Mouse (Mus musculus) lung, embryonic 14.5 days (tissue): Measurements from ENCODE around the gene 1700012B07Rik. TPM values are rescaled to one million over a fixed set of nuclear protein-coding genes. Genes with fewer than 3 reads are reported as not detected.
A peak's percentile ranks its signal among the peaks of the same experiment; 100 is the strongest.

Experiments
- ATAC-seq: fragments of 200-750 bp; cut with Nextera tagmentation; 2 replicates; pipeline ENCODE4 v1.8.0; 2017; ENCODE audit warnings: mild to moderate bottlenecking, moderate TSS enrichment, moderate library complexity; ENCODE audit not compliant: insufficient read depth
- DNase-seq: peaks from one replicate; pipeline ENCODE4 v3.0.0-alpha.2; 2015
- H3K27ac ChIP-seq: fragments of 300-500 bp; sonication (generic); 2 replicates; pipeline ENCODE4 v1.5.1; 2014; ENCODE audit warnings: low read depth, mild to moderate bottlenecking, moderate library complexity
- H3K27me3 ChIP-seq: fragments of 300-500 bp; sonication (generic); 2 replicates; pipeline ENCODE4 v1.6.1; 2014; ENCODE audit warnings: low read length, control low read depth; ENCODE audit not compliant: insufficient read depth
- H3K36me3 ChIP-seq: fragments of 300-500 bp; sonication (generic); 2 replicates; pipeline ENCODE4 v1.6.1; 2014; ENCODE audit warnings: control low read depth; ENCODE audit not compliant: insufficient read depth
- H3K4me1 ChIP-seq: fragments of 300-500 bp; sonication (generic); 2 replicates; pipeline ENCODE4 v1.6.1; 2014; ENCODE audit warnings: antibody characterized with exemption, control low read depth; ENCODE audit not compliant: insufficient read depth
- H3K4me2 ChIP-seq: fragments of 300-500 bp; sonication (generic); 2 replicates; pipeline ENCODE4 v1.6.1; 2014; ENCODE audit warnings: mild to moderate bottlenecking
- H3K4me3 ChIP-seq: fragments of 300-500 bp; sonication (generic); 2 replicates; pipeline ENCODE4 v1.5.1; 2014; ENCODE audit warnings: low read depth, low read length
- H3K9ac ChIP-seq: fragments of 300-500 bp; sonication (generic); 2 replicates; pipeline ENCODE4 v1.6.1; 2014
- H3K9me3 ChIP-seq: fragments of 300-500 bp; sonication (generic); 2 replicates; pipeline ENCODE4 v1.6.1; 2016; ENCODE audit warnings: low read depth, low read length, control low read depth
- CTCF ChIP-seq: IDR thresholded peaks from 2 replicates; pipeline ENCODE4 v1.5.1; 2016; ENCODE audit warnings: antibody characterized with exemption, low read depth
- WGBS: fragments of 180-500 bp; shearing (Covaris S2); extraction: QIAGEN DNeasy Blood & Tissue Kit; methylation state at CpG from one replicate; pipeline ENCODE4 v1.1.7; 2014; 5-methylcytosine and 5-hydroxymethylcytosine counted together
- polyA plus RNA-seq: library from polyadenylated mRNA; unstranded; fragments of >200 nt; fragmentation: Nextera tagmentation; extraction: Ambion mirVana; gene quantifications from 2 replicates; pipeline ENCODE4 v1.2.1, GENCODE M21; 2014

1700012B07Rik gene
- polyA plus RNA-seq, 1 experiment from 2014 or later = not detected

GRCm38 (mm10) chr11:109754105-109754602 lies 73.7 kb downstream of the 1700012B07Rik start:
- 69% methylated on average over 7 of the region's 7 CpGs for WGBS
- peak; percentile 9 for DNase-seq
- H3K4me2 ChIP-seq = no peak overlapping the region
- no peak for ATAC-seq
- H3K27me3 ChIP-seq = no peaks in the 10 kb centered on the region
- H3K27ac ChIP-seq = no peak overlapping the region
- H3K4me3 ChIP-seq = no peak overlapping the region
- H3K9me3 ChIP-seq = no peaks in the 10 kb centered on the region
- no peaks in the 10 kb centered on the region for H3K4me1 ChIP-seq
- H3K36me3 ChIP-seq = no peaks in the 10 kb centered on the region
- H3K9ac ChIP-seq = no peak overlapping the region
- no peak for TF ChIP-seq CTCF

GRCm38 (mm10) chr11:109751636-109752603 lies 75.9 kb downstream of the 1700012B07Rik start:
- H3K27ac ChIP-seq = no peak overlapping the region
- H3K9ac ChIP-seq = no peak overlapping the region
- H3K4me3 ChIP-seq = no peak overlapping the region
- DNase-seq (no peak), ATAC-seq (no peak)
- H3K4me1 ChIP-seq = no peaks in the 10 kb centered on the region
- no peak for TF ChIP-seq CTCF
- no peak overlapping the region for H3K4me2 ChIP-seq
- WGBS = 45% methylated on average over 12 of the region's 12 CpGs
- no peaks in the 10 kb centered on the region for H3K36me3 ChIP-seq
- H3K9me3 ChIP-seq = no peaks in the 10 kb centered on the region
- H3K27me3 ChIP-seq = no peaks in the 10 kb centered on the region

GRCm38 (mm10) chr11:109745210-109745609 lies 82.6 kb downstream of the 1700012B07Rik start:
- peak; percentile 44; the same call in 1 of the 2 replicates for ATAC-seq
- TF ChIP-seq CTCF = no peak

GRCm38 (mm10) chr11:109737967-109738366 lies 89.9 kb downstream of the 1700012B07Rik start:
- WGBS = 30% methylated on average over 3 of the region's 3 CpGs
- H3K27ac ChIP-seq = no peak overlapping the region; the same call in 1 of the 2 replicates
- peak; percentile 87 for DNase-seq

More at GRCm38 (mm10) chr11:109745210-109745609, 82.6 kb downstream of the 1700012B07Rik start:
- peak; percentile 31 for DNase-seq
- no peak overlapping the region for H3K9ac ChIP-seq
- H3K4me1 ChIP-seq = peaks cover 3% of the 10 kb centered on the region; the same call in 1 of the 2 replicates
- no peaks in the 10 kb centered on the region for H3K9me3 ChIP-seq
- 34% methylated on average over 4 of the region's 4 CpGs for WGBS
- no peak overlapping the region for H3K27ac ChIP-seq
- no peak overlapping the region for H3K4me3 ChIP-seq
- no peak overlapping the region for H3K4me2 ChIP-seq
- no peaks in the 10 kb centered on the region for H3K36me3 ChIP-seq
- no peaks in the 10 kb centered on the region for H3K27me3 ChIP-seq

More at GRCm38 (mm10) chr11:109737967-109738366, 89.9 kb downstream of the 1700012B07Rik start:
- TF ChIP-seq CTCF = no peak
- Histone ChIP-seq H3K9me3 (no peaks in the 10 kb centered on the region), H3K9ac (no peak overlapping the region), H3K4me3 (no peak overlapping the region), H3K4me1 (0 out of 2 replicates have a peak, but pooled peaks cover 4% of the 10 kb centered on the region), H3K4me2 (no peak overlapping the region), H3K36me3 (no peaks in the 10 kb centered on the region), H3K27me3 (no peaks in the 10 kb centered on the region)
- peak; percentile 88 for ATAC-seq

Other genes with a start within 250 kb of the 1700012B07Rik start
- gene Wipi1, start 216.1 kb downstream of the 1700012B07Rik start, polyA plus RNA-seq = 24.1 and 24.9 TPM in 2 replicates
- gene Prkar1a, start 178.6 kb downstream of the 1700012B07Rik start, polyA plus RNA-seq = 408 and 411 TPM in 2 replicates
- 3.0 and 3.5 TPM in 2 replicates for gene Fam20a, start 105.8 kb downstream of the 1700012B07Rik start, polyA plus RNA-seq
- gene Abca8b, start 167.8 kb upstream of the 1700012B07Rik start, polyA plus RNA-seq = 0.53 and 1.0 TPM in 2 replicates